Mouse (Mus musculus) heart, embryonic 13.5 days (tissue): Measurements from ENCODE around the gene Tec. TPM values are rescaled to one million over a fixed set of nuclear protein-coding genes. Genes with fewer than 3 reads are reported as not detected.

Experiments
- ATAC-seq: fragments of 200-750 bp; cut with Nextera tagmentation; 2 replicates; pipeline ENCODE4 v1.8.0; 2017; ENCODE audit warnings: moderate TSS enrichment; ENCODE audit not compliant: insufficient number of reproducible peaks, low FRiP score, low TSS enrichment; ENCODE audit errors: extremely low read depth
- H3K27ac ChIP-seq: fragments of 300-500 bp; sonication (generic); replicated peaks from 2 replicates; pipeline ENCODE4 v1.5.1; 2015; ENCODE audit warnings: moderate library complexity, mild to moderate bottlenecking, inconsistent platforms
- H3K27me3 ChIP-seq: fragments of 300-500 bp; sonication (generic); replicated peaks from 2 replicates; pipeline ENCODE4 v1.6.1; 2015; ENCODE audit warnings: mild to moderate bottlenecking, inconsistent platforms
- H3K36me3 ChIP-seq: fragments of 300-500 bp; sonication (generic); 2 replicates; pipeline ENCODE4 v1.6.1; 2015; ENCODE audit warnings: mild to moderate bottlenecking, inconsistent platforms
- H3K4me1 ChIP-seq: fragments of 300-500 bp; sonication (generic); 2 replicates; pipeline ENCODE4 v1.6.1; 2015; ENCODE audit warnings: inconsistent platforms
- H3K4me2 ChIP-seq: fragments of 300-500 bp; sonication (generic); 2 replicates; pipeline ENCODE4 v1.6.1; 2015; ENCODE audit warnings: inconsistent platforms, mild to moderate bottlenecking, moderate library complexity
- H3K4me3 ChIP-seq: fragments of 300-500 bp; sonication (generic); 2 replicates; pipeline ENCODE4 v1.5.1; 2015; ENCODE audit warnings: moderate library complexity, mild to moderate bottlenecking, inconsistent platforms
- H3K9ac ChIP-seq: fragments of 300-500 bp; sonication (generic); 2 replicates; pipeline ENCODE4 v1.6.1; 2015; ENCODE audit warnings: inconsistent platforms, mild to moderate bottlenecking, moderate library complexity
- H3K9me3 ChIP-seq: fragments of 300-500 bp; sonication (generic); 2 replicates; pipeline ENCODE4 v1.6.1; 2016; ENCODE audit warnings: inconsistent platforms
- WGBS: fragments of 180-500 bp; shearing (Covaris S2); methylation state at CpG from one replicate; pipeline ENCODE4 v1.1.7; 2015; ENCODE audit warnings: mixed read lengths; 5-methylcytosine and 5-hydroxymethylcytosine counted together
- polyA plus RNA-seq: library from polyadenylated mRNA; unstranded; fragments of >200 nt; fragmentation: Nextera tagmentation; extraction: Ambion mirVana; gene quantifications from 2 replicates; pipeline ENCODE4 v1.2.1, GENCODE M21; 2015

Gene Tec
- polyA plus RNA-seq = 15.1 and 17.2 TPM in 2 replicates

DNA sequence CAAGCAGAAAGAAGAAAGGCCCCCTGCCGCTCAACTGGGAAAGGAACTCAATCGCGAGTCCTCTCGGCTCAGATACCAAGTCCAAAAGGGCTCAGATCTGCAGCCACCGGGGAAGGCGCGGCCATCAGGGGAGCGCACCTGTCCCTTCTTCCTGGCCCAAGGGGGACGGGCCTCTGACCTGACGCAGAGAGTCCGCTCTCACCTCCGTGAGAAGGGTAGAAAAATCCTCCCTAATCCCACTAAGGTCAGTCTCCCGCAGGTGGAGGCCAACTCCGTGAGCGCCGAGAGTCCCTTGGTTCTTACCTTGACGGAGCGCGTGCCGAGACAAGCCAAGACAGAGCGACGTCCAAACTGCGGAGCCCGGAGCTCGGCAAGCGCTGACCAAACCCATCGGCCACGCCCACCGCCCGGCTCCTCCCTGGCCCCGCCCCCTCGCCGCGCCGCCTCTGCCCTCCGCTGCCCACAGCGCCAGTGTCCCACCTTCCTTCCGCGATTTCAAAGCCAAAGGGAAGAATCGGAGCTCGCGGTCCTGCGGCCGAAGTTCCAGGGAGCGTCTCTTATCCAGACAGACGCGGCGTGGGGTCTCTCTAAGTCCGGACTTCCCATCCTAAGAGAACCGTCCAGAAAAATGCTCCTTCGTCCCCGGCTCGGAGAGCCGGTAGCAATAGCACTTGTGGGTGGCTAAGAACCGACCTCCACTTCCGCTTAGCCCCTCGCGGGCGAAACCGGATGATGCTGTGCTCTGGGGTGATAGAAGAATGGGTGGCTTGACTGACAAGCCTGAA is at the start of gene Tec:
Tec (minus strand) TSS at position 393 of the 785 bp plus-strand sequence.
- Histone ChIP-seq H3K27me3 (peaks cover 7% of the 10 kb centered on the region; the same call in 1 of the 2 replicates), H3K4me1 (peaks cover 35% of the 10 kb centered on the region), H3K9ac (peak within 1 kb of the TSS; percentile 88), H3K36me3 (no peaks in the 10 kb centered on the region), H3K4me2 (peak within 1 kb of the TSS; percentile 90), H3K4me3 (peak within 1 kb of the TSS; percentile 74), H3K27ac (peak within 1 kb of the TSS; percentile 76), H3K9me3 (peaks cover 3% of the 10 kb centered on the region; the same call in 1 of the 2 replicates)
- peak; percentile 81 for ATAC-seq
- under 1% methylated on average over 60 of the region's 60 CpGs for WGBS

GRCm38 (mm10) chr5:72916851-72917250 is 48.6 kb upstream of the Tec start:
- H3K36me3 ChIP-seq = no peaks in the 10 kb centered on the region
- no peak for ATAC-seq
- H3K9me3 ChIP-seq = no peaks in the 10 kb centered on the region
- H3K4me2 ChIP-seq = peak overlapping the region; percentile 80
- H3K9ac ChIP-seq = peak overlapping the region; percentile 99
- peak overlapping the region; percentile 95 for H3K4me3 ChIP-seq
- H3K27ac ChIP-seq = peak overlapping the region; percentile 100
- no peaks in the 10 kb centered on the region for H3K27me3 ChIP-seq
- peaks cover 58% of the 10 kb centered on the region for H3K4me1 ChIP-seq
- 39% methylated on average over 1 of the region's 1 CpGs for WGBS

GRCm38 (mm10) chr5:72916048-72916447 is 47.8 kb upstream of the Tec start:
- H3K9ac ChIP-seq = peak overlapping the region; percentile 99
- H3K4me3 ChIP-seq = peak overlapping the region; percentile 95
- H3K4me2 ChIP-seq = peak overlapping the region; percentile 80
- peak overlapping the region; percentile 100 for H3K27ac ChIP-seq
- peaks cover 54% of the 10 kb centered on the region for H3K4me1 ChIP-seq
- WGBS = 20% methylated on average over 4 of the region's 4 CpGs
- H3K27me3 ChIP-seq = no peaks in the 10 kb centered on the region
- no peaks in the 10 kb centered on the region for H3K9me3 ChIP-seq
- ATAC-seq = no peak
- H3K36me3 ChIP-seq = no peaks in the 10 kb centered on the region

- H3K27me3 ChIP-seq = no peaks in the 10 kb centered on the region
- H3K9ac ChIP-seq = peak overlapping the region; percentile 99
- H3K4me1 ChIP-seq = peaks cover 54% of the 10 kb centered on the region
- peak overlapping the region; percentile 100 for H3K27ac ChIP-seq
- H3K9me3 ChIP-seq = no peaks in the 10 kb centered on the region
- H3K4me2 ChIP-seq = peak overlapping the region; percentile 80
- WGBS = under 1% methylated on average over 65 of the region's 66 CpGs
- no peaks in the 10 kb centered on the region for H3K36me3 ChIP-seq
- H3K4me3 ChIP-seq = peak overlapping the region; percentile 95
- ATAC-seq = peak; percentile 14
These were observed 46.6 kb upstream of the Tec start for GRCm38 (mm10) chr5:72914633-72915561.

- H3K9ac ChIP-seq = peak within 1 kb of the TSS; percentile 99
- no peaks in the 10 kb centered on the region for H3K9me3 ChIP-seq
- peak; percentile 93 for ATAC-seq
- peaks cover 49% of the 10 kb centered on the region for H3K4me1 ChIP-seq
- peak within 1 kb of the TSS; percentile 100 for H3K27ac ChIP-seq
- peak within 1 kb of the TSS; percentile 80 for H3K4me2 ChIP-seq
- under 1% methylated on average over 82 of the region's 83 CpGs for WGBS
- no peaks in the 10 kb centered on the region for H3K27me3 ChIP-seq
- H3K4me3 ChIP-seq = peak within 1 kb of the TSS; percentile 95
- H3K36me3 ChIP-seq = no peaks in the 10 kb centered on the region
These were observed 45.6 kb upstream of the Tec start, which contains the start of gene Slain2 for GRCm38 (mm10) chr5:72913648-72914557. Gene Slain2, plus strand, starts transcription at chr5:72914304.

GRCm38 (mm10) chr5:72911284-72911683 is 43.0 kb upstream of the Tec start:
- Histone ChIP-seq H3K4me2 (no peak overlapping the region), H3K4me1 (peaks cover 46% of the 10 kb centered on the region), H3K4me3 (no peak overlapping the region), H3K36me3 (no peaks in the 10 kb centered on the region), H3K27me3 (no peaks in the 10 kb centered on the region), H3K9ac (no peak overlapping the region), H3K9me3 (no peaks in the 10 kb centered on the region), H3K27ac (no peak overlapping the region)
- no peak for ATAC-seq
- WGBS = 82% methylated on average over 3 of the region's 3 CpGs

- no peak for ATAC-seq
These were observed 42.1 kb upstream of the Tec start for GRCm38 (mm10) chr5:72910373-72910772.

GRCm38 (mm10) chr5:72909363-72909762 is 41.1 kb upstream of the Tec start:
- ATAC-seq = no peak
- no peak overlapping the region for H3K4me2 ChIP-seq
- peaks cover 52% of the 10 kb centered on the region for H3K4me1 ChIP-seq
- WGBS = 57% methylated on average over 4 of the region's 4 CpGs
- H3K27me3 ChIP-seq = no peaks in the 10 kb centered on the region
- H3K27ac ChIP-seq = no peak overlapping the region
- H3K4me3 ChIP-seq = no peak overlapping the region
- H3K36me3 ChIP-seq = no peaks in the 10 kb centered on the region
- no peak overlapping the region for H3K9ac ChIP-seq
- no peaks in the 10 kb centered on the region for H3K9me3 ChIP-seq

More at GRCm38 (mm10) chr5:72910373-72910772, 42.1 kb upstream of the Tec start:
- Histone ChIP-seq H3K9ac (no peak overlapping the region), H3K4me3 (no peak overlapping the region), H3K4me1 (peaks cover 46% of the 10 kb centered on the region), H3K27me3 (no peaks in the 10 kb centered on the region), H3K36me3 (no peaks in the 10 kb centered on the region), H3K4me2 (no peak overlapping the region), H3K27ac (no peak overlapping the region), H3K9me3 (no peaks in the 10 kb centered on the region)
- 91% methylated on average over 1 of the region's 1 CpGs for WGBS

DNA sequence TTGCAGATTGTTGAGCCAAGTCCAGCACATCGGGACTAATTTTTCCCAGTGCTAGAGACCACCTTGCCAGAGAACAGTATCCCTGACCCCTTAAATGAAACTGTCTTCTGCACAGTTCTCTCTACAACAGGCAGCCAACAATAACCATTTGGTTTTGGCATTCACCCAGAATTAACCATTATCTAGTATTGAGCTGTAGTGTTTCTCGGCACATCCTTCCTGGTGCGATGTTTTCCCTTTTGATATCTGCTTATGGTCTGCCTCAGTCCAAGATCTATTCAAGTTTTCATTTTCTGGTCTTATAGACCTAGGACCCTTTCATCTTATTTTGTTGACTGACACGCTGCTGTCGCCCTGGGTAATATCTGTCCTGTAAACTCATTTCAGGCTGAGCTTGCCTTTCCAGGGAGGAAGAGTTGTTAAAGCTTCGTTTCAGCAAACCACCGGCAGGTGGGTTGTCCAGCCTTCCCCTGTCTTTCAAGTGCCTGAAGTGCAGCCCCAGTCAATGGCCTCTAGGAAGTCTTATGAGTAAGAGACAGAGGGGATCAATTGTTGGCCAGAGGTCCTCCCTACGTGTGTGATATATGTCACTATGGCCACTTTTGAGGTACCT is 40.1 kb upstream of the Tec start:
- Histone ChIP-seq H3K27me3 (no peaks in the 10 kb centered on the region), H3K9me3 (no peaks in the 10 kb centered on the region), H3K36me3 (no peaks in the 10 kb centered on the region), H3K4me3 (no peak overlapping the region), H3K27ac (no peak overlapping the region), H3K4me2 (no peak overlapping the region), H3K4me1 (peaks cover 56% of the 10 kb centered on the region), H3K9ac (0 out of 2 replicates have a peak overlapping the region, but pooled peaks have one; percentile 25)
- 63% methylated on average over 8 of the region's 8 CpGs for WGBS
- ATAC-seq = no peak

GRCm38 (mm10) chr5:72907402-72907801 is 39.1 kb upstream of the Tec start:
- 75% methylated on average over 6 of the region's 6 CpGs for WGBS
- no peaks in the 10 kb centered on the region for H3K27me3 ChIP-seq
- H3K4me2 ChIP-seq = no peak overlapping the region

More at GRCm38 (mm10) chr5:72907402-72907801, 39.1 kb upstream of the Tec start:
- no peak for ATAC-seq
- no peak overlapping the region for H3K4me3 ChIP-seq
- no peak overlapping the region for H3K27ac ChIP-seq
- H3K4me1 ChIP-seq = peaks cover 55% of the 10 kb centered on the region
- no peak overlapping the region for H3K9ac ChIP-seq
- H3K9me3 ChIP-seq = no peaks in the 10 kb centered on the region
- H3K36me3 ChIP-seq = no peaks in the 10 kb centered on the region
